Mouse (Mus musculus) bone marrow, adult 2 months (tissue): ENCODE results near the gene Specc1.

ENCODE experiments used
- CTCF ChIP-seq: fragments of 200-500 bp; IDR thresholded peaks from 2 replicates; pipeline ENCODE4 v1.5.1; 2011; ENCODE audit warnings: low read length, control low read depth; ENCODE audit not compliant: control insufficient read depth, insufficient read depth
- POLR2A ChIP-seq: fragments of 200-500 bp; IDR thresholded peaks from 2 replicates; pipeline ENCODE4 v1.6.1; 2011; ENCODE audit warnings: low read depth, mild to moderate bottlenecking, control low read depth, low read length, borderline replicate concordance; ENCODE audit not compliant: control insufficient read depth

- TF ChIP-seq CTCF: no peak
- TF ChIP-seq POLR2A: no peak
Measured at GRCm38 (mm10) chr11:62018315-62019205, 62.0 kb downstream of the Specc1 start.
